Mouse (Mus musculus) hindbrain, postnatal 0 days (tissue): Measurements from ENCODE around the gene Adamtsl1. TPM values are rescaled to one million over a fixed set of nuclear protein-coding genes. Genes with fewer than 3 reads are reported as not detected.

Experiments
- ATAC-seq: fragments of 200-750 bp; cut with Nextera tagmentation; 2 replicates; pipeline ENCODE4 v1.8.0; 2017; ENCODE audit warnings: mild to moderate bottlenecking, moderate TSS enrichment, moderate library complexity
- DNase-seq: peaks from one replicate; pipeline ENCODE4 v3.0.0-alpha.2; 2015; ENCODE audit warnings: low spot score
- H3K27ac ChIP-seq: fragments of 300-500 bp; sonication (generic); 2 replicates; pipeline ENCODE4 v1.5.1; 2014; ENCODE audit warnings: mild to moderate bottlenecking
- H3K27me3 ChIP-seq: fragments of 300-500 bp; sonication (generic); 2 replicates; pipeline ENCODE4 v1.6.1; 2014; ENCODE audit warnings: low read length, mixed read lengths; ENCODE audit not compliant: insufficient read depth
- H3K36me3 ChIP-seq: fragments of 300-500 bp; sonication (generic); 2 replicates; pipeline ENCODE4 v1.6.1; 2014; ENCODE audit warnings: low read length, mixed read lengths; ENCODE audit not compliant: insufficient read depth
- H3K4me1 ChIP-seq: fragments of 300-500 bp; sonication (generic); 2 replicates; pipeline ENCODE4 v1.6.1; 2014; ENCODE audit warnings: antibody characterized with exemption, low read length, mixed read lengths; ENCODE audit not compliant: insufficient read depth
- H3K4me2 ChIP-seq: fragments of 300-500 bp; sonication (generic); 2 replicates; pipeline ENCODE4 v1.6.1; 2014; ENCODE audit warnings: low read depth, mild to moderate bottlenecking, low read length, moderate library complexity, mixed read lengths
- H3K4me3 ChIP-seq: fragments of 300-500 bp; sonication (generic); 2 replicates; pipeline ENCODE4 v1.5.1; 2014; ENCODE audit warnings: low read length
- H3K9ac ChIP-seq: fragments of 300-500 bp; sonication (generic); replicated peaks from 2 replicates; pipeline ENCODE4 v1.6.1; 2014; ENCODE audit warnings: mild to moderate bottlenecking, low read length, moderate library complexity, mixed read lengths
- H3K9me3 ChIP-seq: fragments of 300-500 bp; sonication (generic); 2 replicates; pipeline ENCODE4 v1.6.1; 2016; ENCODE audit warnings: low read length, mixed read lengths
- CTCF ChIP-seq: IDR thresholded peaks from 2 replicates; pipeline ENCODE4 v1.5.1; 2016; ENCODE audit warnings: antibody characterized with exemption, control low read depth, low read depth
- WGBS: fragments of 180-500 bp; shearing (Covaris S2); extraction: QIAGEN DNeasy Blood & Tissue Kit; methylation state at CpG from one replicate; pipeline ENCODE4 v1.1.7; 2014; 5-methylcytosine and 5-hydroxymethylcytosine counted together
- polyA plus RNA-seq: library from polyadenylated mRNA; unstranded; fragments of >200 nt; fragmentation: Nextera tagmentation; extraction: Ambion mirVana; gene quantifications from 2 replicates; pipeline ENCODE4 v1.2.1, GENCODE M21; 2015
- total RNA-seq: library from RNA; depleted of rRNA; stranded (reverse); fragments of >200 nt; gene quantifications from 2 replicates; pipeline ENCODE4 v1.2.3, GENCODE M21; 2014

Gene Adamtsl1
- total and polyA plus RNA-seq, 2 experiments from 2014 or later: 8.0 to 13.4 TPM

DNA sequence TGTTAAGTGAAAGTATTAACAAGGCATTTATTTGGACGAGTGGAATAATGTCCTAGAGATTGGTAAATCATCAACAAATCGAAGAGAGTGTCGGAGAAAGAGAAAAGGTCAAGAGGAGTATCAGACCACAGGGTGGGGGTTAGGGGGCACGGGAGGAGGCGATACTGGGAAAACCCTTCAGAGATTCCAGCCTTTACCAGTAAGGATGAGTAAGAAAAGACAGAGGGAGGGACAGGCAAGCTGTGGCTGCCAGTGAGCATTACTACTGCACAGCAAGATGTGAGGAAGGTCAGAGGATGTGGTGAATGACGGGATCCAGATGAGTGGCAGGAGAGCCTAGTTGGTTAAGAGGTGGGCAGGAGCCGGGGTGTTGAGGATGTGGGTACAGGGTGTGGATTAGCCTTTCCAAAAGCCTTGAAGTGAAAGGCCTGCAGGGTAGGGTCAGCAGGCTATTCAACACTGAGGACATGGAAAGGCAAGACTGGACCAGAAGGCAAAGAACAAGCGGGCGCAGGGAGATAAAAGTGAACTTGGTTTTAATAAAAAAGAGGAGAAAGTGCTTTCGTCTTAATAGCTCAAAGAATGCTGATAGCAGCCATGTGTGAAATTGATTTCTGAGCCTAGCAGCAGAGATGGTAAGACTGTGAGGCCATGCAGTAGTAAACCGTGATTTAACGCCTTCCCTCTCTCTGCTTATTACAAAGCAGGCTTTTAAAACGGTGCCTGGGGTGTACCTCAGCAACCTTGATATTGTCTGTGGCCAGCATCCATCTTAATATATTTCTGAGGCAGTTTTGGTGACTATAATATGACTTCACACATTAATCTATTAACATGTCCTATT is 555.1 kb downstream of the Adamtsl1 start:
- peaks cover 5% of the 10 kb centered on the region; the same call in 1 of the 2 replicates for H3K4me1 ChIP-seq
- TF ChIP-seq CTCF: no peak
- H3K27ac ChIP-seq: no peak overlapping the region
- no peak overlapping the region for H3K4me2 ChIP-seq
- no peak overlapping the region for H3K9ac ChIP-seq
- no peaks in the 10 kb centered on the region for H3K36me3 ChIP-seq
- DNase-seq: peak; percentile 45
- no peaks in the 10 kb centered on the region for H3K9me3 ChIP-seq
- peak; percentile 68 for ATAC-seq
- no peak overlapping the region for H3K4me3 ChIP-seq
- H3K27me3 ChIP-seq: no peaks in the 10 kb centered on the region
- WGBS: 45% methylated on average over 13 of the region's 13 CpGs

DNA sequence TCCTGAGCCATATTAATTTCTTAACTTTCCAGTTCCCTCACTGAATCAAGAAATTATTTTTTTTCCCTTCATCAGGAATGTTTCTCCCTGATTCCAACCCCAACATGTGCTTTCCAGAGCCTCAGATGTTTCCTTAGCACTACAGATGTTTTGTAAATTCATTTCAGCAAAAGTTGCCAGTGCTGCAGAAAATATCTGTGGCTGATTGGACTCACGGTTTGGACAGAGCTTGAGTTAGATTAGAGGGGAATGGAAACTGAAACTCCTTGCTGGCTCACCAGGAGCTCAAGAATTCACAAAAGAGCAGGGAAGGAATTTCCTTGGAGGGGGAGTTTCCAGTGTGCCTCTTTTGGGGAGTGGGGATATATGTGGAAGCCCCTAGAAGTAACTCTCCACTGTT is 560.9 kb downstream of the Adamtsl1 start:
- no peak overlapping the region for H3K4me2 ChIP-seq
- no peak overlapping the region for H3K27ac ChIP-seq
- no peaks in the 10 kb centered on the region for H3K36me3 ChIP-seq
- no peak for DNase-seq
- WGBS: 48% methylated on average over 1 of the region's 1 CpGs
- H3K9me3 ChIP-seq: no peaks in the 10 kb centered on the region
- no peaks in the 10 kb centered on the region for H3K27me3 ChIP-seq
- no peak overlapping the region for H3K4me3 ChIP-seq
- no peak for ATAC-seq
- H3K9ac ChIP-seq: no peak overlapping the region
- H3K4me1 ChIP-seq: no peaks in the 10 kb centered on the region
- no peak for TF ChIP-seq CTCF

DNA sequence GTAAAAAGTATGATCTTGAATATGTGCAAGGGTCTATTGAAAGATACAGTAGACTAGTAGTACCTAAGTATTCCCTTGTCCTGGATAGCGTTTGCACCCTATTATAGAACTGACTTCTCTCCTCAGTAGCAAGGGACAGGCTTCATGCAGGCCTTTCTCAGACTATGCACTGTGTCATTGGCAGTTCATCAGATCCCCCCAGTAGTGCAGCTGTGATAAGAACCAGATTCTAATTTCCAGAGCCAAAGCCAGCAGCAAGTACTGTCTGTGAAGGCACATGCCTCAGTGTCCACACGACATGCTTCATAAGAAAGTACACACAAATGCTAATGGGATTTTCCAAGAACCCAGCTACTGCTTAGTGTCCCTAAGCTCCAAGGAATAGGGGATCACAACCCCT is 563.4 kb downstream of the Adamtsl1 start:
- Histone ChIP-seq H3K4me3 (no peak overlapping the region), H3K4me2 (no peak overlapping the region), H3K36me3 (no peaks in the 10 kb centered on the region), H3K9me3 (no peaks in the 10 kb centered on the region), H3K9ac (no peak overlapping the region), H3K27me3 (no peaks in the 10 kb centered on the region), H3K4me1 (no peaks in the 10 kb centered on the region), H3K27ac (no peak overlapping the region)
- 80% methylated on average over 2 of the region's 2 CpGs for WGBS
- DNase-seq: no peak
- TF ChIP-seq CTCF: no peak
- ATAC-seq: no peak

DNA sequence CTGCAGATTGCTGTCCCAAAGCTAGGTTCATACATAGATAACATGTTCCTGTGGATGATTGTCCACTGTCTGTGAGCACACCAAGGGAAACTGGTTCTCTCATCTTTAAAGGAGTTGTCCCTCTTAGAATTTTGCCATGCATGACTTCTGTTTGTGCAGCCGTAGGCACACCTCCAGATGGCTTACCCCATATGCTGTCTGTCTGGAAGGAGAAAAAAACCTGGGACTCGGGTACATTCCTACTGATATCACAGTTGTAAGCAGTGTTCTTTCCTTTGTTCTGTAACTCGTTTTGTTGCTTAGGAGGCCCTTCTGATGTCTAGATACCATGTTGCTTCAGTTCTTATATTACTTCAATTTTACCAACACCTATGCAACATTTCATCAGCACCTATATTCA is 563.9 kb downstream of the Adamtsl1 start:
- WGBS: 66% methylated on average over 3 of the region's 3 CpGs
- no peak for ATAC-seq
- Histone ChIP-seq H3K27me3 (no peaks in the 10 kb centered on the region), H3K4me1 (no peaks in the 10 kb centered on the region), H3K4me3 (no peak overlapping the region), H3K9ac (no peak overlapping the region), H3K9me3 (no peaks in the 10 kb centered on the region), H3K4me2 (no peak overlapping the region), H3K36me3 (no peaks in the 10 kb centered on the region), H3K27ac (no peak overlapping the region)
- peak; percentile 24 for DNase-seq
- TF ChIP-seq CTCF: no peak

DNA sequence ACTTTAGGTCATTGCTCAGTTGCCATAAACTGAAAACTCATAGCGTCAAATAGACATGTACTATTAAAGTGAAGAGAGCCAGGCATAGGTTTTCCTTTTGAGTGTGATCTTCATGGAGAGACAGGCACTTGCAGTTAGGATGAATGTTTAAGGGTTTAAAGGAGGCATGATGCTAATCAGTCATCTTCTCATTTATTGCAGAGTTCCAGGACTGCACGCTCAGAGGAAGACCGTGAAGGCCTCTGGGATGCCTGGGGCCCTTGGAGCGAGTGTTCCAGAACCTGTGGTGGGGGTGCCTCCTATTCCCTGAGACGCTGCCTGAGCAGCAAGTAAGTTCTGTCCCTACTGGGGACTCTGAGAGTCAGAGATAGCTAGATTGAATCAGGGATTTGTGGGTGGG is 573.5 kb downstream of the Adamtsl1 start:
- Histone ChIP-seq H3K4me3 (no peak overlapping the region), H3K9me3 (no peaks in the 10 kb centered on the region), H3K27me3 (no peaks in the 10 kb centered on the region), H3K36me3 (no peaks in the 10 kb centered on the region), H3K9ac (no peak overlapping the region), H3K27ac (no peak overlapping the region), H3K4me1 (no peaks in the 10 kb centered on the region), H3K4me2 (no peak overlapping the region)
- no peak for ATAC-seq
- no peak for DNase-seq
- TF ChIP-seq CTCF: no peak
- 85% methylated on average over 5 of the region's 5 CpGs for WGBS

DNA sequence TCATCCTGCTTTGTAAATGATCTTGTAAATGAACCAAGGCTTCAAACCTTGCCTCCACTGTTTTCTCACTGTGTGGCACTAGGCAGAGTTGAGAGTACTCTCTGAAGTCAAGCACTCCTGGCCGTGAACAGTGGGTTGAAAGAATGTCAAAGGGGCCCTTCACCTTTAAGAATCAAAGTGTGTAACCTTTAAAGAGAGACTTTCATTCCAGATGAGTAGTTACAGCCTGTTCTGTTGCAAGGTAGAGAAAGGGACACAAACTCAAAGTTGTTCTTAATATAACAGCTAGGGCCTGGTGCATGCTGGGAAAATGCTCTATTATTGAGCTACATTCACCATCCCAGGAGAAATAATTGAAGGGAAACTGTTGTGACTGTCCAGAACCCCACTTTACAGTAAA is 589.2 kb downstream of the Adamtsl1 start:
- H3K27ac ChIP-seq: no peak overlapping the region
- H3K36me3 ChIP-seq: no peaks in the 10 kb centered on the region
- no peak overlapping the region for H3K4me3 ChIP-seq
- WGBS: 67% methylated on average over 1 of the region's 1 CpGs
- H3K9ac ChIP-seq: no peak overlapping the region
- ATAC-seq (no peak), DNase-seq (no peak)
- H3K4me2 ChIP-seq: no peak overlapping the region
- no peak for TF ChIP-seq CTCF
- no peaks in the 10 kb centered on the region for H3K27me3 ChIP-seq
- no peaks in the 10 kb centered on the region for H3K4me1 ChIP-seq
- H3K9me3 ChIP-seq: no peaks in the 10 kb centered on the region

DNA sequence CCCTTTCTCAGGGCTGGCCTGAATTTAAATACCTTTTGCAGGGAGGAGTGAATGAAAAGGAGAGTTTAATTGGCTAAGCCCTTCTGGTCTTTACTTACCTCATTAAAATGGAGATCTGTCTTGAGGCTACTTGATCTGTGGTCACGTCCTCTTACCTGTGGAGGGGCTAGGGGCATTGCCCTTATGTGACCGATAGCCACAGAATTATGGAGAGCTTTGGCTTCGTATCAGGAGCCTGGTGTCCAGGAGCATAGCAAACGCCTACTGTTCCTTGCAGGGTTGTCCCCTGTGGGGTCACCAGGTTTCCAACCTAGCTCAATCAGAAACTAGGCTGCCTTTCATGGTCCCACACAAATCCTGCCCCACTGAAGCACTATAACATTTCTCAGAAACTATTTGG is 594.4 kb downstream of the Adamtsl1 start:
- DNase-seq: no peak
- no peaks in the 10 kb centered on the region for H3K4me1 ChIP-seq
- H3K27me3 ChIP-seq: no peaks in the 10 kb centered on the region
- no peak overlapping the region for H3K4me2 ChIP-seq
- H3K36me3 ChIP-seq: no peaks in the 10 kb centered on the region
- H3K9me3 ChIP-seq: no peaks in the 10 kb centered on the region
- H3K4me3 ChIP-seq: no peak overlapping the region
- H3K9ac ChIP-seq: no peak overlapping the region
- WGBS: 91% methylated on average over 4 of the region's 4 CpGs
- no peak overlapping the region for H3K27ac ChIP-seq
- ATAC-seq: no peak
- TF ChIP-seq CTCF: no peak
